24 mouse cellular contexts compared by ENCODE assay signal in the genomic region with DNA sequence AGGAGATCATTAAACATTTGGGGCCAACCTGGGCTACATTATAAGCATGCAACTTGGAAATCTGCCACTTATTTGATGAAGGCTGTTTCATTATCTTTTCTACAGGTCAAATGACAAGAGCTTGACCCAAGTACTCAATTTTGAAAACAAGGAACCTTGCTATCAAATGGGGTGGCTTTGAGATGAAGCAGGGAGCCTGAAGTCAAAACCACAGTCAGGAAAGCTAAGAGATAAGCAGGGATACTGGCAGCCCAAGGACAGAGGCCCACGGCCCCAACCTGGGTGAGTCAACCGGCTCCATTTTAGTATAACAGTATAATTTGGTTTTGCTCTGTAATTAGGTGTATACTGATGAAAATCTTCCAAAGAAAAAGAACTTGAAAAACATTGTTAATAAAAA. TPM values are rescaled to one million over a fixed set of nuclear protein-coding genes. Genes with fewer than 3 reads are reported as not detected.
"Had no signal": no experiment of that assay in that cellular context is flagged by ENCODE, and none has a peak within 500 bp of the region (broad histone marks: within the 10 kb centered on the region; RNA-seq: fewer than 3 reads in every experiment).

No protein-coding gene starts in this region.

- H3K4me2 ChIP-seq: lung, embryonic 14.5 days; midbrain, embryonic 12.5 days; neural tube, embryonic 13.5 days; neural tube, embryonic 15.5 days; stomach, embryonic 15.5 days had no signal

- H3K4me1 ChIP-seq: midbrain, embryonic 10.5 days; midbrain, embryonic 12.5 days; neural tube, embryonic 15.5 days; stomach, embryonic 15.5 days had no signal

- DNase-seq: lung, adult 18-20 months; lung, embryonic 14.5 days; lung, postnatal 10 days; lung, postnatal 4 days; midbrain, embryonic 14.5 days; retina, postnatal 1 day; right cerebral cortex, adult 18-20 months; right cerebral cortex, postnatal 25 days; right cerebral cortex, postnatal 4 days; spleen, adult 18-20 months; thymus, adult 2 months; thymus, postnatal 25 days; thymus, postnatal 4 days had no signal

- ATAC-seq: midbrain, embryonic 16.5 days had no signal

- H3K9me3 ChIP-seq: midbrain, embryonic 10.5 days; midbrain, embryonic 12.5 days; neural tube, embryonic 13.5 days; neural tube, embryonic 15.5 days; stomach, embryonic 15.5 days had no signal

- H3K27ac ChIP-seq: midbrain, embryonic 10.5 days; midbrain, embryonic 12.5 days; neural tube, embryonic 13.5 days; neural tube, embryonic 15.5 days; stomach, embryonic 15.5 days; stomach, postnatal 0 days had no signal

- H3K4me3 ChIP-seq: midbrain, embryonic 10.5 days; midbrain, embryonic 12.5 days; myocyte; neural tube, embryonic 13.5 days; neural tube, embryonic 15.5 days; stomach, embryonic 15.5 days had no signal

- H3K27me3 ChIP-seq: midbrain, embryonic 12.5 days; neural tube, embryonic 13.5 days; neural tube, embryonic 15.5 days; stomach, embryonic 15.5 days had no signal

- H3K9ac ChIP-seq: lung, embryonic 14.5 days; midbrain, embryonic 12.5 days; neural tube, embryonic 13.5 days; neural tube, embryonic 15.5 days; stomach, embryonic 15.5 days had no signal

- H3K36me3 ChIP-seq: stomach, embryonic 15.5 days had no signal

RNA-seq across cellular contexts. Expression of gene Rimklb, which starts 28.3 kb away (rescaled TPM):
- total RNA-seq: megakaryocyte, adult 5-6 weeks; megakaryocyte-erythroid progenitor cell, adult 5-6 weeks had no signal
- polyA plus RNA-seq: myocyte; small intestine, adult 2 months had no signal

RNA-seq across cellular contexts. Expression of gene Mfap5, which starts 35.4 kb away (rescaled TPM):
- total RNA-seq: megakaryocyte, adult 5-6 weeks; megakaryocyte-erythroid progenitor cell, adult 5-6 weeks had no signal
